Mouse (Mus musculus): ENCODE results near the gene Hsd17b12. TPM values are rescaled to one million over a fixed set of nuclear protein-coding genes. Genes with fewer than 3 reads are reported as not detected.

The Hsd17b12 gene
- polyA plus RNA-seq, 1 experiment from 2014 or later: 138 TPM

DNA sequence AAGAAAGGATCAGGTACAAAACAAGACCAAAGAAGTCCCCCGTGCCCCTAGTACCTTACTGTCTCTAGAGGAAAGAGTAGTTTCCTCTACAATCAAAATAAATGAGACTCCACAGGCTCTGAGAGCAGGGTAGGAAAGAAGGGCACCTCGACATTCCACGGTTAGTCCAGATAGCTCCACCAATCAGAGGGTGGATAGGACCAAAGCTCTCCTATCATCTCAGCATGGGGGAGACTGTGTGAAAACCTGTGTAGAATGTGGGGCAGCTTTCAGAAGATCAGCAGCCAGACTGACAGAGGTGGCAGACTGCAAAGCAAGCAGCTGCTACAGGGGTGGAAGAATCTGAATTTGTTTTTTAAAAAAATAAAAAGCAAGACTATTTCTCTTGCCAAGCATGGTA lies 165.0 kb downstream of the Hsd17b12 start:
- no peak overlapping the region for H3K27ac ChIP-seq
- no peaks in the 10 kb centered on the region for H3K4me1 ChIP-seq
- no peak overlapping the region for H3K4me2 ChIP-seq
- H3K4me3 ChIP-seq (replicated peaks): no peak overlapping the region
- H3K9me3 ChIP-seq: no peaks in the 10 kb centered on the region
- no peak for ATAC-seq (ENCODE audit: insufficient read depth, low FRiP score, low read depth)
- H3K27me3 ChIP-seq (replicated peaks): no peaks in the 10 kb centered on the region
- no peak overlapping the region for H3K9ac ChIP-seq
- H3K36me3 ChIP-seq: peaks cover 44% of the 10 kb centered on the region
- WGBS: 75% methylated on average over 3 of the region's 3 CpGs

DNA sequence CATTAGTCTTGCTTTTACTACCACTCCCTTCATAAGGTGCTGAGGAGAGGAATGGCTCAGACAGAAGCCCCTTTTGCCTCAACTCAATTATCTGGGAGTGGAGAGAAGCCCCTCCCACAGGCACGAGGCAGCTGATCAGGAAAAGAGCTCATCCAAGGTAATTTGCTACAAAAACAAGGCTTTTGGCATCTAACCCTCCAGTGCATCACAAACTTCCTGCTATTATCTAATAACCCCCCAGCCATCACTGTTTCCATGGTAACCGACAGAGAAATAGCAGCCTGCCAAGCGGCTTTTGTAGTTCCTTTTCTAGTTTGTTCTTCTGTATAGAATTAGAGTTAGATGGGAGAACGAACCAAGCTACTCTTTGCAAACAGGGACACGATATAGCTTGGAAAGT lies 165.5 kb downstream of the Hsd17b12 start:
- Histone ChIP-seq H3K36me3 (peaks cover 42% of the 10 kb centered on the region), H3K4me3 (replicated peaks) (no peak overlapping the region), H3K9me3 (no peaks in the 10 kb centered on the region), H3K4me1 (no peaks in the 10 kb centered on the region), H3K27ac (no peak overlapping the region), H3K4me2 (no peak overlapping the region), H3K27me3 (replicated peaks) (no peaks in the 10 kb centered on the region), H3K9ac (no peak overlapping the region)
- no peak for ATAC-seq (ENCODE audit: insufficient read depth, low FRiP score, low read depth)
- WGBS: 67% methylated on average over 5 of the region's 5 CpGs

DNA sequence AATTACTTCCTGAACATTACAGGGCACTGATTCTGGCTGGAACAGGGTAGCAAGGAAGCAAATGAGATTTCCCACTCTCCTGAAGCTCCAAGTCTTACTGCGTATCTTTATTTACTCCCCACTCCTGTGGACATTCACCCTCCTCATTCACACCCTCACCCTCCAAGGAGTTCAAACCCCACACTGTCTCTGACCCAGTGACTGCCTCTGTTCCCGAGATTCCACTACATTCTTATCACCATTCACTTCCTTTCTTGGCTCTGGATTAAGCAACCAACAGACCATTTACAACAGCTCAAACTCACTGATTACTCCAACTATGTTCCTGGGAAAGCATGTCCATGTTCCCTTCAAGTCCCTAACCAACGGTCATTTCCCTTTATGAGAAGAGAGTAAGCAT lies 166.4 kb downstream of the Hsd17b12 start:
- H3K9ac ChIP-seq: no peak overlapping the region
- ATAC-seq (ENCODE audit: insufficient read depth, low FRiP score, low read depth): no peak
- WGBS: 75% methylated on average over 3 of the region's 3 CpGs
- H3K4me2 ChIP-seq: no peak overlapping the region
- no peaks in the 10 kb centered on the region for H3K4me1 ChIP-seq
- no peak overlapping the region for H3K27ac ChIP-seq
- H3K36me3 ChIP-seq: peaks cover 39% of the 10 kb centered on the region
- H3K27me3 ChIP-seq (replicated peaks): no peaks in the 10 kb centered on the region
- H3K9me3 ChIP-seq: no peaks in the 10 kb centered on the region
- no peak overlapping the region for H3K4me3 ChIP-seq (replicated peaks)

DNA sequence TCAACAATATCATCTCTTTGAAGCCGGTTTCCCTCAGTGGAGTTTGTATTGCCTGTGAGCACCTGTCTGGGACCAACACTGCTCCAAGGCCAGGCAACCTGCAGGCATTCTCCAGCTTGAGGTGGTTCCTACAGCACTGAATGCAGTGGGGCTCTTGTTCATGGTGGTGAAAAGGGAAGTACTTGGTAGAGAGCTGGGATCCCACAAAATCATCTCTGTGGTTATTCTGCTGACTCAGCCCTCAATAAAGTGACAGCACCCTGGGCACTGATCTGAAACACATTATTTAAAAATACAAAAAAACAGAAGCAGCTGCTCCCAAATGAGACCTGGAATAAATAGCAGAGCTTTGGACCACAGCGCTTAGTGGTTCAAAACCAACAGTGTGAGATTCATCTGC lies 169.3 kb downstream of the Hsd17b12 start:
- H3K27me3 ChIP-seq (replicated peaks): no peaks in the 10 kb centered on the region
- no peaks in the 10 kb centered on the region for H3K4me1 ChIP-seq
- H3K27ac ChIP-seq: no peak overlapping the region
- H3K4me3 ChIP-seq (replicated peaks): no peak overlapping the region
- no peaks in the 10 kb centered on the region for H3K9me3 ChIP-seq
- ATAC-seq (ENCODE audit: insufficient read depth, low FRiP score, low read depth): no peak
- WGBS: 84% methylated on average over 2 of the region's 2 CpGs
- H3K36me3 ChIP-seq: peaks cover 23% of the 10 kb centered on the region
- no peak overlapping the region for H3K9ac ChIP-seq
- H3K4me2 ChIP-seq: no peak overlapping the region

Small RNAs within 50 kb of the gene (microRNA-seq; reads per million reads assigned to microRNA genes)
- not detected for gene Gm23630

Other genes with a start within 250 kb of the Hsd17b12 start
- 19.0 and 26.4 TPM in 2 replicates for gene Gm13889, start 200.8 kb downstream of the Hsd17b12 start, polyA plus RNA-seq (2015; fragmentation: Nextera tagmentation; extraction: Ambion mirVana)
- not detected in 2 replicates for gene Gm27027, start 161.6 kb downstream of the Hsd17b12 start, polyA plus RNA-seq (2015; fragmentation: Nextera tagmentation; extraction: Ambion mirVana)
- gene Alkbh3, start 147.2 kb downstream of the Hsd17b12 start, polyA plus RNA-seq (2015; fragmentation: Nextera tagmentation; extraction: Ambion mirVana): 62.7 TPM in 2 replicates
- 15.1 and 17.8 TPM in 2 replicates for gene Ttc17, start 248.7 kb upstream of the Hsd17b12 start, polyA plus RNA-seq (2015; fragmentation: Nextera tagmentation; extraction: Ambion mirVana)

Data from stomach, embryonic 15.5 days (tissue).